Mouse (Mus musculus) gastrocnemius, postnatal 36 days (tissue): ENCODE data around the gene Kcnmb1. TPM values are rescaled to one million over a fixed set of nuclear protein-coding genes. Genes with fewer than 3 reads are reported as not detected.

Experiments
- DNase-seq, 2 experiments: peaks; one replicate each; pipeline ENCODE4 v3.0.0; 2022
- intact Hi-C: fragments of 180-260 bp; cut with DNase I; formaldehyde crosslinking; loops from one replicate; pipeline ENCODE4 v1.15.1; 2025
- total RNA-seq, 2 experiments: library from RNA; stranded (reverse); gene quantifications; 2 replicates each; pipeline ENCODE4 v1.2.3; 2021

Kcnmb1 gene
- total RNA-seq, 2 experiments from 2014 or later: 0.10 TPM

DNA sequence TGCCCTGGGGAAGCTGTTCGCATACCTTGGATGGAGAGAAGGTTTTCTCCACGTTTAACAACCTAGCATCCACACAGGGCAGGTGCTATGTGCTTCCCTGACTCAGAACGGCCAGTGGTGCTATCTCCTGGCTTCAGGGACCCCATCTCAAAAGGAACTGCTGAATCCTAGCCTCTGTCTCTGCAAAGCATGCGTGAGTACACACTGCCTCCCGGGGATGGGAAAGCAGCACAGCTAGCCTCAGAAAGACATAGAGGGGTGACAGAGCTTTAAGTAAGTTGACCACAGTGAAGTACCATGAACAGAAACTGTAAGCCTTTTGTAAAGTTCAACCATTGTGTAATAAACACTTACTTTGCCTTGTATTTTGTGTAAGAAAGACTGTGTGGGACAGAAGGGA lies 30.7 kb downstream of the Kcnmb1 start:
- no peak for DNase-seq
- intact Hi-C loops: no loop called here

DNA sequence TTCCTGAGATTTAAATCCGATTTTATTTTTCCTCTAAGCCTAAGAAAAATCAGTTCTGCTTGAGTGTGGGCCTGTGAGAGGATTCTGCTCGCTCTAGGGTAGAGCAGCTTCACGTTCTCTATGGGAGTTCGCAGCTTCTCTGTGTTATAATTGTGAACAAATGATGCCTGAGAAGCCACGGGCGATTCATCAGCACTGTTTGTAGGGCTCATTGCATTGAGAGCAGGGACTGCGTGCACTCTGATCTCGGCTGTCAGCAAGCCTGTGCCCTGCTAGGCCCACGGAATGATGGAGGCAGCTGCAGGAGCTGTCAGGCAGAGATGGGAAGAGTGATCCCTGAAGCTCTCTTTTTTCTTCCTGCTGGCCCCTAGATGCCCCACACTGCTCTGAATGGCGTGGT lies 35.4 kb downstream of the Kcnmb1 start:
- intact Hi-C loops: no loop called here
- no peak for DNase-seq

DNA sequence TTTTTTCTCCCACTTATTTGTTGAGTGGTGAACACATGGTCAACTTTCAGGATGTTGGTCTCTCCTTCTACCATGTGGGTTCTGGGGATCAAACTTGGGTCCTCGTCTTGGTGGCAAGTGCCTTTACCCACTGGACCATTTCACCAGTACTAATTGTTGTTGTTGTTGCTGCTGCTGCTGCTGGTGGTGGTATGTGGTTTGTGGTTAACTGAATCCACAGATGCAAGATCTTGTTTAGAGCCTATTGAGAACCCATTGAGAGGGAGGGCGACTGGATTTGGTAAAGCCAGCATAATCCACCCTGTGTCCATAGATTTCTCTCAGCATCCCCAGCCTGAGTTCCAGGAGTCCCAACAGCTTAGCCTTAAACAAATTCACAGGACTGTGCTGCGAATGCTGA lies 37.6 kb downstream of the Kcnmb1 start:
- intact Hi-C loops: no loop called here
- no peak for DNase-seq

DNA sequence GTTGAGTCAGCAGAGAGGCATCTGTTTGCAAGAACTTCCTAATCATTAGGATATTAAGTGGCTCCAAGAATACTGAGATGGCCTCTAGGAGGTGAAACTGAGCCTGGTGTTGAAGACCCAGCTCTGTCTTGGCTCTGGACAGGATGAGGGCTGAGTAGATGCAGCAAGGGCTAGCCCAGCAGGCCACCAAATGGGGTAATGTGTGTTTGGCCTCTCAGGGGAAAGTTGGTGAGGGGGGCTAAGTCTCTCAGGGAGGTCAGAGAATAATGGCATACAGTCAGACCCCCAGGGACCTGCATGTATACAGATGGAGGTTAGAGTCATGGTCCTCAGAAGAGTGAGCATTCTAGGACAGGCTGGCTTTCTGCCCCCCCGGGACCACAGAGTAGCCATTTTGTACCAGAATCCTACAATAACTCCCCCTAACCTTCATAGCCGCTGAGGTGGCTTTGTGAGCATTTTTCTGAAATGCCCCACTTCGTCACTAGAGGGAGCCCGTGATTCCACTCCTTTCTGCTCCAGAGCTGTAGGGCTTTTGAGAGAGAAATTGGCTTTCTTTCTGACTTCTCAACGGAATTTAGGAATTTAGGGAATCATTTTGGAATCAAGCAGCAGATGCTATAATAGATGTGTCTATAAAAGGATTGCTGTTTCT lies 39.3 kb downstream of the Kcnmb1 start:
- peak; percentile 30 to 32 for DNase-seq
- intact Hi-C loops: loop anchor here (2.0 kb wide), 1 partner anchor 71 kb away; no protein-coding TSS in a partner anchor

DNA sequence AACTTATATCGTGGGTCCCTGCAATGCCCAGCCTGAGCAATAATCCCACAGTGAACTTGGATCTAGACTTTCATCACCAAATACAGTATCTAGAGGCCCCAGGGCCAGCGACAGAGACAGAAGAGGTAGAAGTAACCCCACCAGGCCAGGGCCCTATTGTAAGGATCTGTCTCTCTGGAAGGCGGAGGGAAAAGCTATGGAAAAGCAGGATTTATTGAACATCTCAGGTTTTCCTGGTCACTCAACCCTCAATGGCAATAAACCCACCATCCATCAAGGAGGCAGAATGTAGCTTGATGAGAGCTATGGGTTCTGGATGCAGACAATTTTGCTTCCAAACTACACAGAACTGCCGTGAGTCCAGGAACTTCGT lies 39.8 kb downstream of the Kcnmb1 start:
- intact Hi-C loops: loop anchor here (2.0 kb wide), 1 partner anchor 70 kb away; no protein-coding TSS in a partner anchor
- DNase-seq: no peak

DNA sequence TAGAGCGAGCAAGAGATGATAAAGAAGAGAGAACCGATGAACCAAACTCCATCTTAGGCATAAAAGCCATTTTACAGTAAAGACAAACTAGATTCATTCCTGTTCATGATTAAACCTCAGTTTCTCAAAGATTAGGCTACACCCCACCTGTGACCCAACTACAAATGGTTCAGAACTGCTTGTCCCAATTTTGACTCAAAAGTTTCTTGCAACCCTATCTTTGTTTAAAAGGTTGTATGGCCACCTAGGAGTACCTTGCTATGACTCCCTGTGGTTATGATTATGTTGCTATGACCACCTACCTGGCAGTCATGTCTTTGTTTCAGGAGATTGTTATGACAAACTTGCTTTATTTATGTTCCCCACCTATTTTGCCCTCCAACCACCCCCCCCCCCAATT lies 44.8 kb downstream of the Kcnmb1 start:
- intact Hi-C loops: loop anchor here (5.0 kb wide), 1 partner anchor 50 kb away; no protein-coding TSS in a partner anchor

DNA sequence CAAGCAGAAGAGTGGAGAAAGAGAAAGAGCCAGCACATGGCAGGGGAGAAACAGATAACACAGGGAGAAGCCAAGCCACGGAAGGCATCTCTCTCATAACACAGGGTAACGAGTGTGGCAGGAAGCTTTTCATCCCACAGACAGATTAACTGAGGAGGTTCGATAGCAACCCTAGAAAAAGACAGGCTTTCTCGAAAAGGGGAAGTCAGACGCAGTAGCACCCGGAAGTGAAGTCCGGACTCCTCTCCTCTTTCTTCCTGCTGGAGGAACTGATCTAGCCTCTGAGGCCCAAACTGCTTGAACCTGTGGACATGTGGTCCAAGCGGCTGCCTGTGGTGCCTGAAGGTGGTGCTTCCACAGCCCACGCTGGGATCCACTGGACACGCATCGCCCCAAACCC lies 45.4 kb downstream of the Kcnmb1 start:
- intact Hi-C loops: loop anchor here (5.0 kb wide), 1 partner anchor 51 kb away; no protein-coding TSS in a partner anchor
- DNase-seq: no peak

More for the DNA sequence above, 44.8 kb downstream of the Kcnmb1 start:
- no peak for DNase-seq

DNA sequence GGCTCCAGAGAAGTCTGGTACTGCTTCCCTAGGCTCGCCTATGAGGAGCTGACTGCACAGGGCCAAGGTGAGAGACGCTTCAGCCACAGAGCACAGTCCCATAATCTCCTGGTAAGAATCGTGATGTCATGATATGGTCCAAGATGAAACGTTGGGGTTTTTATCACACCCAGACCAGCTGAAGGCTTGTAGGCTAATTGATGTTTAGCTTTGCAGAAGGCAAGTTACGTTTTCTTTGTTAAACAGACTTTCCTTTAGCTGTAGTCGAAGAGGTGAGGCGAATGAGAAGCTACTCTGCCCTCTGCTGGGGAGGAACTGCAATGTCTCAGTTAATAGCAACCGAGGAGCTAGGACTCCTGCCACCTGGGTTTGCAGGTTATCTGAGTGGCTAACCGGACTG lies 45.9 kb downstream of the Kcnmb1 start:
- DNase-seq: no peak
- intact Hi-C loops: loop anchor here (5.0 kb wide), 1 partner anchor 51 kb away; no protein-coding TSS in a partner anchor

DNA sequence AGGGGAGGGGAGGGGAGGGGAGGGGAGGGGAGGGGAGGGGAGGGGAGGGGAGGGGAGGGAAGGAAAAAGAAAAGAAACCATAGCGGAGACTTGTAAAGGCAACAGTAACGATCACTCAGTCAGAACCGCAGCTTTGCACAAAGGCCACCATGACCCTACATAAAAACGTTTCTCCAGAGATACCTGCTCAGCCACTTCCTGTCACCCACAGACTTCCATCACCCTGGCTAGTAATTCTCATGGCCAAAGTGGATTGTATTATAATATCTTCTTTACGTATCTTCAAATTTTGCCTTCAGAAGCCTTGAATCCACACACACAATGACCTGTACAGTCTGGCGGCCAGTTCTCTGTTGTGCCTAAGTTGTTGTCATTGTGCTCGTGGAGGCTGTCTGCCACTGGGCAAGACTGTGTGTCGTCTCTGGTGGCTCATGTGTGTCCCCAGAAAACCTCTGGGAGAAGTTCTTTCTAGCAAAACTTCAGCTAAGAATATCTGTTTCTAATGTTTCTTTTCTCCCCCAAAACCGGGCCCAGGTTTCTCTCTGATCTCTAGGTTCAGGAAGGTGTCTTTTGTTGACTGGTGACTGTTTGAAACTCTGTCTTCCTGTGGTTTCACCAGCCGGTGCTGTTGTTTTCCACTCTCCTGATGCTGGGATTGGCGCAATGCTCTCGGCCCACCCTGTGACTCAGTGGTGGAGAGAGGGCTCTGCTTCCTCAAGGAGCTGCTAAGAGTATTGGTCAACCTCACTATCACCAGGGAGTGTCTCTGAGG lies 46.7 kb downstream of the Kcnmb1 start:
- no peak for DNase-seq
- intact Hi-C loops: loop anchor here (5.0 kb wide), 1 partner anchor 52 kb away; no protein-coding TSS in a partner anchor

DNA sequence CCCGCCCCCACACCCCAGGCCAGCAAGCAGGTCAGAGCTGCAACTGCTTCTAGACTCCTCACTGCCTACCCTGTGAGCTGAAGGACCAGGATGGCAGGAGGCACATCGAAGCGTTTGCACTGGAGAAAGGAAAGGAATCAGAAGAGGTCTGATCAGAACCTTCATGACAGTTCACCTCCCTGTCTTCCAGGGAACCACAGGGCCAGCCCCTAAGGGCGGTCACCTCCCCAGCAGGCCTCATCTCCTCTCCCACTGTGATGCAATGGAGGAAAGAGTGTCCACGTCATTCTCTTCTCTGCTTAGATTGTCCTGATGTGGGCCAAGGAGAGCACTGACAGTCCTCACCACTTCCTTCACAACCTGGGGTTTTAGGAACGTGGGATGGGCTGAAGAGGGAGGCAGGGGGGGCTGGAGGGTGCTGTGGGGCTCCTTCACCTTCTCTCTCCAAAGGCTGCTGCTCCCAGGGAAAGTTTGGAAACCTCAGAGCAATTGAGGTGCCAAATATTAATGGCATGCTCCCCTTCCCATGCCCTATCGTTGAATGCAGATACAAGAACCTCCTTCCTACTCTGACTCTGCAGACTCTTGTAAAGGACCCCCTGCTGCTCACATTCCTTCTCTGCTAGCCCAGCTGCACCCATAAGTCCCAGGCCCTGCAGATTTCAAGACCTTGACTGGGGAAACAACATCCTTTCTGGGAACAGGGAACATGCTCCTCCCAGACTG lies 47.5 kb downstream of the Kcnmb1 start:
- intact Hi-C loops: no loop called here

DNA sequence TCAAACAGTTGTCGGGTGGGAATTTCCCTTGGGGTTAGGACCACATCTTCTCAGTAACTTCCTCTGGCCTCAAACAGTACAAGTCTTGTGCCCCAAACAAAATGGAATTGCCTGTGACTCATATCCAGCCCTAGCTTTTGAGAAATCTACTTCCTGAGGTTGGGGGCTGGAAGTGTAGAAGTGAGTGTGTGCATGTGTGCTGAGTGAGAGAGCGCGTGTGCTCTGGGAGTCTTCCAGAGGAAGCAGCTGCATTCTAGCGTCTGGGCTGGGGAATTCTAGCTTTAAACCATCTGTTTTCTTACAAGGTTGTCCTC lies 48.0 kb downstream of the Kcnmb1 start:
- DNase-seq: no peak
- intact Hi-C loops: no loop called here

More for the DNA sequence above, 47.5 kb downstream of the Kcnmb1 start:
- no peak for DNase-seq

DNA sequence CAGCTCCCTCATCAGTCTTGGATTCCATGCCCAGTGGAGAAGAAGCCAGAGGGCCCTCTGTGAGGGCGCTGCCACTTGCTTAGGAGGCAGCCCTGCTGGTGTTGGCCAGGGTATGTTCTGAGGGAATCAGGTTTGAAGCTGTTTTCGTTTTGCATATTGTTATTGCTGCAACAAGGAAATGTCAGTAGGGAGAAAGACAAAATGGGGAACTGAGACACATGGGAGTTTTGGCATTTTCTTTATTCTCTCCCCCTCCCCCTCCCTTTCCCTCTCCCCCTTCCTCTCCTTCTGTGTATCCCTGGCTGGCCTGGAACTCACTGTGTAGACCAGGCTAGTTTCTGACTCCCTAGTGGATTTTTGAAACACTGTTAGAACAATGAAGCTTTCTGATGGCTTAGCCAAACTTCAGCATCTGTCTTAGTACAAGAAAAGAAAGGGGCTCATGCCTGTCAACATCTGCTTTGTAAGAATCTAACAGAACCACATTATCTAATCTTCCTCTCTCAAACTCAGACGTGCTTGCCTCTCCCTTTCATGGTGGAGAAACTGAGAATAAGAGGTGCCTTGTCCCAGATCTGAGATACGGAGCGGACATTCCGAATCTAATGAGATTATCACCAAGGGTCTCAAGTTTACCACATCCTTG lies 49.3 kb downstream of the Kcnmb1 start:
- intact Hi-C loops: no loop called here
- DNase-seq: no peak

Other genes starting within 250 kb of the Kcnmb1 start
- gene Kcnip1, start 30.1 kb downstream of the Kcnmb1 start, total RNA-seq: not detected
- 1 to 10 TPM; 1.3 TPM for gene Lcp2, start 83.9 kb downstream of the Kcnmb1 start, total RNA-seq
- gene 4930469K13Rik, start 135.5 kb downstream of the Kcnmb1 start, total RNA-seq: not detected
- not detected for gene Foxi1, start 245.1 kb downstream of the Kcnmb1 start, total RNA-seq